Mouse (Mus musculus) kidney, postnatal 0 days (tissue): Measurements from ENCODE around the gene Wdr18. TPM values are rescaled to one million over a fixed set of nuclear protein-coding genes. Genes with fewer than 3 reads are reported as not detected.

Experiments used
- ATAC-seq: fragments of 200-750 bp; cut with Nextera tagmentation; replicated peaks from 2 replicates; pipeline ENCODE4 v1.8.0; 2017; ENCODE audit warnings: low read depth, moderate number of reproducible peaks, moderate TSS enrichment, moderate library complexity; ENCODE audit not compliant: low FRiP score
- DNase-seq: peaks from one replicate; pipeline ENCODE4 v3.0.0-alpha.2; 2016; ENCODE audit warnings: low spot score
- H3K27ac ChIP-seq: fragments of 300-500 bp; sonication (generic); 2 replicates; pipeline ENCODE4 v1.5.1; 2014; ENCODE audit warnings: mild to moderate bottlenecking
- H3K27me3 ChIP-seq: fragments of 300-500 bp; sonication (generic); 2 replicates; pipeline ENCODE4 v1.6.1; 2014; ENCODE audit warnings: low read length, mixed read lengths; ENCODE audit not compliant: insufficient read depth
- H3K36me3 ChIP-seq: fragments of 300-500 bp; sonication (generic); 2 replicates; pipeline ENCODE4 v1.6.1; 2014; ENCODE audit warnings: low read length, mixed read lengths; ENCODE audit not compliant: insufficient read depth
- H3K4me1 ChIP-seq: fragments of 300-500 bp; sonication (generic); replicated peaks from 2 replicates; pipeline ENCODE4 v1.6.1; 2014; ENCODE audit warnings: antibody characterized with exemption, low read length, mixed read lengths; ENCODE audit not compliant: insufficient read depth
- H3K4me2 ChIP-seq: fragments of 300-500 bp; sonication (generic); 2 replicates; pipeline ENCODE4 v1.6.1; 2014; ENCODE audit warnings: mild to moderate bottlenecking, low read length, moderate library complexity, mixed read lengths
- H3K4me3 ChIP-seq: fragments of 300-500 bp; sonication (generic); replicated peaks from 2 replicates; pipeline ENCODE4 v1.5.1; 2014; ENCODE audit warnings: low read depth, low read length
- H3K9ac ChIP-seq: fragments of 300-500 bp; sonication (generic); 2 replicates; pipeline ENCODE4 v1.6.1; 2014; ENCODE audit warnings: low read depth, low read length
- H3K9me3 ChIP-seq: fragments of 300-500 bp; sonication (generic); replicated peaks from 2 replicates; pipeline ENCODE4 v1.6.1; 2016; ENCODE audit warnings: low read length, inconsistent platforms, mixed read lengths
- CTCF ChIP-seq: IDR thresholded peaks from 2 replicates; pipeline ENCODE4 v1.5.1; 2016; ENCODE audit warnings: antibody characterized with exemption, low read depth, mild to moderate bottlenecking, moderate library complexity
- WGBS: fragments of 180-500 bp; shearing (Covaris S2); extraction: QIAGEN DNeasy Blood & Tissue Kit; methylation state at CpG from one replicate; pipeline ENCODE4 v1.1.7; 2014; 5-methylcytosine and 5-hydroxymethylcytosine counted together
- polyA plus RNA-seq: library from polyadenylated mRNA; unstranded; fragments of >200 nt; fragmentation: Nextera tagmentation; extraction: Ambion mirVana; gene quantifications from 2 replicates; pipeline ENCODE4 v1.2.1, GENCODE M21; 2015

Gene Wdr18
- polyA plus RNA-seq, 1 experiment from 2014 or later, result 78.9 TPM

- peaks cover 46% of the 10 kb centered on the region for H3K36me3 ChIP-seq
- ATAC-seq (no peak), DNase-seq (no peak)
- H3K27me3 ChIP-seq, result no peaks in the 10 kb centered on the region
- no peak for TF ChIP-seq CTCF
- H3K4me1 ChIP-seq, result peaks cover 9% of the 10 kb centered on the region
- no peak overlapping the region for H3K27ac ChIP-seq
- no peaks in the 10 kb centered on the region for H3K9me3 ChIP-seq
- no peak overlapping the region for H3K4me3 ChIP-seq
- H3K9ac ChIP-seq, result no peak overlapping the region
- WGBS, result 91% methylated on average over 5 of the region's 5 CpGs
- no peak overlapping the region for H3K4me2 ChIP-seq
Observed at GRCm38 (mm10) chr10:79965325-79965724, 5.4 kb downstream of the Wdr18 start.

GRCm38 (mm10) chr10:79966886-79967400 lies 7.0 kb downstream of the Wdr18 start:
- H3K4me3 ChIP-seq, result no peak overlapping the region
- H3K36me3 ChIP-seq, result peaks cover 46% of the 10 kb centered on the region
- DNase-seq (no peak), ATAC-seq (peak; percentile 52)
- no peaks in the 10 kb centered on the region for H3K27me3 ChIP-seq
- no peaks in the 10 kb centered on the region for H3K9me3 ChIP-seq
- no peak overlapping the region for H3K9ac ChIP-seq
- 82% methylated on average over 5 of the region's 5 CpGs for WGBS
- TF ChIP-seq CTCF, result no peak
- H3K4me1 ChIP-seq, result peaks cover 14% of the 10 kb centered on the region
- H3K4me2 ChIP-seq, result no peak overlapping the region
- no peak overlapping the region for H3K27ac ChIP-seq

GRCm38 (mm10) chr10:79968181-79968580 lies 8.2 kb downstream of the Wdr18 start:
- Histone ChIP-seq H3K36me3 (peaks cover 39% of the 10 kb centered on the region), H3K4me3 (no peak overlapping the region), H3K27me3 (no peaks in the 10 kb centered on the region), H3K27ac (no peak overlapping the region), H3K9me3 (no peaks in the 10 kb centered on the region), H3K4me1 (peaks cover 14% of the 10 kb centered on the region), H3K4me2 (no peak overlapping the region), H3K9ac (no peak overlapping the region)
- TF ChIP-seq CTCF, result no peak
- no peak for DNase-seq
- ATAC-seq, result no peak
- 91% methylated on average over 1 of the region's 1 CpGs for WGBS

- TF ChIP-seq CTCF, result no peak; the same call in 1 of the 2 replicates
- Histone ChIP-seq H3K4me3 (no peak overlapping the region), H3K9ac (no peak overlapping the region), H3K27me3 (no peaks in the 10 kb centered on the region), H3K4me1 (peaks cover 14% of the 10 kb centered on the region), H3K4me2 (no peak overlapping the region), H3K27ac (no peak overlapping the region), H3K36me3 (peaks cover 39% of the 10 kb centered on the region), H3K9me3 (no peaks in the 10 kb centered on the region)
- DNase-seq (peak; percentile 25), ATAC-seq (no peak)
- 17% methylated on average over 3 of the region's 3 CpGs for WGBS
Observed at GRCm38 (mm10) chr10:79969124-79969568, 9.2 kb downstream of the Wdr18 start.

- 7% methylated on average over 47 of the region's 47 CpGs for WGBS
- H3K9ac ChIP-seq, result peak within 1 kb of the TSS; percentile 44
- ATAC-seq (no peak), DNase-seq (no peak)
- peak within 1 kb of the TSS; percentile 38 for H3K4me3 ChIP-seq
- H3K36me3 ChIP-seq, result peaks cover 34% of the 10 kb centered on the region
- no peak for TF ChIP-seq CTCF
- H3K4me1 ChIP-seq, result peaks cover 14% of the 10 kb centered on the region
- no peak within 1 kb of the TSS for H3K27ac ChIP-seq
- no peaks in the 10 kb centered on the region for H3K9me3 ChIP-seq
- peak within 1 kb of the TSS; percentile 76 for H3K4me2 ChIP-seq
- no peaks in the 10 kb centered on the region for H3K27me3 ChIP-seq
Observed at GRCm38 (mm10) chr10:79970415-79971182, 10.6 kb downstream of the Wdr18 start, which contains the start of gene Grin3b. TSS of gene Grin3b (plus strand) at chr10:79970715.

GRCm38 (mm10) chr10:79971183-79971497 lies 11.2 kb downstream of the Wdr18 start:
- Histone ChIP-seq H3K4me2 (peak overlapping the region; percentile 76), H3K9me3 (no peaks in the 10 kb centered on the region), H3K36me3 (peaks cover 34% of the 10 kb centered on the region), H3K4me3 (peak overlapping the region; percentile 38), H3K4me1 (peaks cover 14% of the 10 kb centered on the region), H3K27me3 (no peaks in the 10 kb centered on the region), H3K27ac (no peak overlapping the region), H3K9ac (peak overlapping the region; percentile 44)
- 4% methylated on average over 21 of the region's 21 CpGs for WGBS
- no peak for TF ChIP-seq CTCF
- ATAC-seq (no peak), DNase-seq (peak; percentile 14)
